Mouse (Mus musculus) thymus, adult 2 months (tissue): ENCODE measurements around the gene AB124611.

Experiments
- CTCF ChIP-seq: fragments of 200-500 bp; IDR thresholded peaks from 2 replicates; pipeline ENCODE4 v1.5.1; 2012; ENCODE audit warnings: mild to moderate bottlenecking, control low read depth, low read length, moderate library complexity, borderline replicate concordance; ENCODE audit not compliant: control insufficient read depth, poor library complexity, insufficient read depth; ENCODE audit errors: extremely low read depth
- POLR2A ChIP-seq: fragments of 200-500 bp; IDR thresholded peaks from 2 replicates; pipeline ENCODE4 v1.6.1; 2012; ENCODE audit warnings: mild to moderate bottlenecking, low read length, control low read depth, moderate library complexity; ENCODE audit not compliant: control insufficient read depth, poor library complexity, insufficient read depth; ENCODE audit errors: extremely low read depth

GRCm38 (mm10) chr9:21592703-21593121 lies 66.7 kb downstream of the AB124611 start, which contains the start of the genes Timm29 and Yipf2:
- TF ChIP-seq CTCF, result 0 out of 2 replicates have a peak, but pooled peaks have one; percentile 34
- TF ChIP-seq POLR2A, result peak; percentile 65; the same call in 1 of the 2 replicates
